Mouse (Mus musculus) intestine, embryonic 14.5 days (tissue): ENCODE measurements around the gene Rfc5. TPM values are rescaled to one million over a fixed set of nuclear protein-coding genes. Genes with fewer than 3 reads are reported as not detected.
A peak's percentile ranks its signal among the peaks of the same experiment; 100 is the strongest.
"Not testable (repeated sequence)": the region's sequence is repeated elsewhere in the genome, so short reads cannot be mapped to it uniquely, and the experiment has no call there.

Experiments
- ATAC-seq: fragments of 200-750 bp; cut with Nextera tagmentation; replicated peaks from 2 replicates; pipeline ENCODE4 v1.8.0; 2017; ENCODE audit warnings: low read depth, moderate number of reproducible peaks, moderate TSS enrichment, moderate library complexity; ENCODE audit not compliant: low FRiP score, low TSS enrichment
- DNase-seq: peaks from one replicate; pipeline ENCODE4 v3.0.0-alpha.2; 2018; ENCODE audit warnings: low spot score
- H3K27ac ChIP-seq: fragments of 300-500 bp; sonication (generic); 2 replicates; pipeline ENCODE4 v1.5.1; 2014; ENCODE audit warnings: low read depth, mild to moderate bottlenecking, control low read depth
- H3K27me3 ChIP-seq: fragments of 300-500 bp; sonication (generic); replicated peaks from 2 replicates; pipeline ENCODE4 v1.6.1; 2014; ENCODE audit warnings: low read length, control low read depth; ENCODE audit not compliant: control insufficient read depth, insufficient read depth
- H3K36me3 ChIP-seq: fragments of 300-500 bp; sonication (generic); 2 replicates; pipeline ENCODE4 v1.6.1; 2014; ENCODE audit warnings: low read length, control low read depth; ENCODE audit not compliant: control insufficient read depth, insufficient read depth
- H3K4me1 ChIP-seq: fragments of 300-500 bp; sonication (generic); replicated peaks from 2 replicates; pipeline ENCODE4 v1.6.1; 2014; ENCODE audit warnings: low read length, control low read depth, mixed read lengths; ENCODE audit not compliant: control insufficient read depth, insufficient read depth
- H3K4me2 ChIP-seq: fragments of 300-500 bp; sonication (generic); 2 replicates; pipeline ENCODE4 v1.6.1; 2014; ENCODE audit warnings: low read length
- H3K4me3 ChIP-seq: fragments of 300-500 bp; sonication (generic); 2 replicates; pipeline ENCODE4 v1.5.1; 2014; ENCODE audit warnings: low read depth, low read length, control low read depth, mixed read lengths
- H3K9ac ChIP-seq: fragments of 300-500 bp; sonication (generic); 2 replicates; pipeline ENCODE4 v1.6.1; 2014; ENCODE audit warnings: mild to moderate bottlenecking, low read length
- H3K9me3 ChIP-seq: fragments of 300-500 bp; sonication (generic); 2 replicates; pipeline ENCODE4 v1.6.1; 2016; ENCODE audit warnings: low read length, control low read depth; ENCODE audit not compliant: control insufficient read depth
- WGBS: fragments of 180-500 bp; shearing (Covaris S2); extraction: QIAGEN DNeasy Blood & Tissue Kit; methylation state at CpG from one replicate; pipeline ENCODE4 v1.1.7; 2014; 5-methylcytosine and 5-hydroxymethylcytosine counted together
- polyA plus RNA-seq: library from polyadenylated mRNA; unstranded; fragments of >200 nt; fragmentation: Nextera tagmentation; extraction: Ambion mirVana; gene quantifications from 2 replicates; pipeline ENCODE4 v1.2.1, GENCODE M21; 2014

The Rfc5 gene
- polyA plus RNA-seq, 1 experiment from 2014 or later = 106 TPM

DNA sequence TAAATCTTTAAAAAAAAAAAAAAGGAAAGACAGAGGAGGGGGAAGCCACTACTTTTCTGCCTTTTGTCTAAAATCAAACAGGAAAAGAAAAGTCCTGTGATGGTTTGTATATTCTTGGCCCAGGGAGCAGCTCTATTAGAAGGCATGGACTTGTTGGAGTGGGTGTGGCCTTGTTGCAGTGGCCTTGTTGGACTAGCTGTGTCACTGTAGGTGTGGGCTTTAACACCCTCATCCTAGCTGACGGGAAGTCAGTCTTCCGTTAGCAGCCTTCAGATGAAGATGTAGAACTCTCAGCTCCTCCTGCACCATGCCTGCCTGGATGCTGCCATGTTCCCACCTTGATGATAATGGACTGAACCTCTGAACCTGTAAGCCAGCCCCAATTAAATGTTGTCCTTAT is 15.8 kb upstream of the Rfc5 start:
- not testable (repeated sequence) for H3K9me3 ChIP-seq, H3K4me3 ChIP-seq, ATAC-seq, H3K9ac ChIP-seq, H3K36me3 ChIP-seq, H3K27ac ChIP-seq, H3K27me3 ChIP-seq, H3K4me2 ChIP-seq, DNase-seq, H3K4me1 ChIP-seq
- WGBS = 58% methylated on average over 2 of the region's 2 CpGs

DNA sequence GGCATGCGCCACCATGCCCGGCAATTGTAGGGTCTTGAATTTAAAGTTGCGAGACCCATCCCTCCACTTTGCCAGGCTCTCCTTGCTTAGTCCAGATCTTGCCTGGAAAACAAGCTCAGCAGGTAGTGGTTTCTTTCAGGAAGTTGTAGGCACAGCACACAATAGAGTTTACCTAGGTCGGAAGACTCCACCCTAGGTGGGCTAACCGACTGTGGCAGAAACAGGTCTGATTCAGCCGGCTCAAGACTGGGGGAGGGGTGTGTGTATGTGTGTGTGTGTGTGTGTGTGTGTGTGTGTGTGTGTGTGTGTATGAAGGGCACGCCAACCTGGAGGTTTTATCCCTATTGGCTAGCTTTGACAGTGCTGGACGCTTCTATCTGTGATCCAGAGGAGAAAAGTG is 14.8 kb upstream of the Rfc5 start:
- H3K9ac ChIP-seq = no peak overlapping the region
- WGBS = 83% methylated on average over 8 of the region's 8 CpGs
- no peak overlapping the region for H3K4me3 ChIP-seq
- no peak overlapping the region for H3K4me2 ChIP-seq
- DNase-seq (no peak), ATAC-seq (no peak)
- no peaks in the 10 kb centered on the region for H3K27me3 ChIP-seq
- H3K4me1 ChIP-seq = no peaks in the 10 kb centered on the region
- H3K9me3 ChIP-seq = no peaks in the 10 kb centered on the region
- H3K27ac ChIP-seq = no peak overlapping the region
- no peaks in the 10 kb centered on the region for H3K36me3 ChIP-seq

DNA sequence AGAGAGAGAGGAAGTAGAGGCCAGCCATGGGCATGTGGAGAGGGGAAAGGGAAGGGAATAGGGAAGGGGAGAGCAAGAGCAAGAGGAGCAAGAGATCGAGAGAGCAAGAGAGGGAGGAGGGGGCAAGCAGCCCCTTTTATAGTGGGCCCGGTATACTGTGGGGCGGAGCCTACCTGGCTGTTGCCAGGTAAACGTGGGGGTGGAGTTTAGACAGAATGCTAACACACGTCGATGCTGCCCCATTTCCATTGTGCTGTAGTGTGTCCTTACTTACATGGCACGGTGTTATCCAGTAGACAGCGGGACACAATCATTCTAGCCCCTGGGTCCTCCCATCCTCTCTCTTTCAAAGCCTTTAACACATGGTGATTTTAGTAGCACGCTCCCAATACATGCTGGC is 10.4 kb upstream of the Rfc5 start:
- Histone ChIP-seq H3K4me1 (no peaks in the 10 kb centered on the region; the same call in 1 of the 2 replicates), H3K4me3 (no peak overlapping the region), H3K36me3 (no peaks in the 10 kb centered on the region), H3K4me2 (no peak overlapping the region), H3K9me3 (no peaks in the 10 kb centered on the region), H3K9ac (no peak overlapping the region), H3K27ac (no peak overlapping the region), H3K27me3 (no peaks in the 10 kb centered on the region)
- ATAC-seq = no peak
- DNase-seq = no peak
- WGBS = 76% methylated on average over 9 of the region's 9 CpGs

DNA sequence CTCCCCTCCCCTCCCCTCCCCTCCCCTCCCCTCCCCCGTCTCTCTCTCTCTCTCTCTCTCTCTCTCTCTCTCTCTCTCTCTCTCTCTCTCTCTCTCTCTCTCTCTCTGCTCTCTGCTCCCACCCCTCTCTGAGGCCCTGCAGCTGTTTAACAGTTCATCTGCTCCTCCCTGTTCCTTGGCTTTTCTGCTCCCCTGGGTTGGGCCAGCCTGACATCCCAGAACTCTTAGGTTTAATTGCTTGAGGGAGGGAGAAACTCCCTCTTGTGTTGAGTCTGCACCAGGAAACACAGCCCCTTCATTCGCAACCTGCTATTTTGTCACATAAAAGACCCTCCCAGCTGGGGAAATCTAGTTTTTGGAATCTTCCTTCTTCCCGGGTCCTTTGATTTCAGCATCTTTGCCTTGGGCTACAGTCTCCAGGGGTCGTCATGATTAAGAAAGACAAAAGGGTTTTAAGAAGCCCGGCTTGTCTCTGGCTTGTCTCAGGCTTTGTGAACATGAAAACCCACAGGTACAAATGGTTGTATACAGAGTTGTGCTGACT is 9.2 kb upstream of the Rfc5 start:
- Histone ChIP-seq H3K9ac (no peak overlapping the region), H3K4me2 (no peak overlapping the region), H3K4me1 (no peaks in the 10 kb centered on the region; the same call in 1 of the 2 replicates), H3K27ac (no peak overlapping the region), H3K4me3 (no peak overlapping the region), H3K9me3 (0 out of 2 replicates have a peak, but pooled peaks cover 1% of the 10 kb centered on the region), H3K36me3 (no peaks in the 10 kb centered on the region), H3K27me3 (no peaks in the 10 kb centered on the region)
- ATAC-seq (no peak), DNase-seq (no peak)
- WGBS = 35% methylated on average over 4 of the region's 5 CpGs

DNA sequence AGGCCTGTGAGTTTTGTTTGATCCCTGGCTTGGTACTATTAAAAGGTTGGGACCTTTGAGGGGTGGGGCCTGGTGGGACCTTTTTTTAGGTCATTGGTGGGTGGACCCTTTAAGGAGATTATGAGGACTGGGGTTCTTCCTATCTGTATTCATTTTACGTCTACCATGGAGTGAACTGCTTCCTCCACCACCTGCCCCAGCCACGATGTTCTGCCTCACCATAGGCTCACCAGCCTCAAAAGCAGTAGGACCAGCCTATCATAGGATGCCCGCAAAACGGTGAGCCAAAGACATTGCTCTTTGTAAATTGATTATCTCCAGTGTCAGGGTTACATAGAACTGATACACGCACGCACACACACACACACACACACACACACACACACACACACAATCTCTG is 8.5 kb upstream of the Rfc5 start:
- no peaks in the 10 kb centered on the region for H3K27me3 ChIP-seq
- no peak overlapping the region for H3K4me2 ChIP-seq
- no peak for DNase-seq
- H3K9me3 ChIP-seq = 0 out of 2 replicates have a peak, but pooled peaks cover 4% of the 10 kb centered on the region
- no peak overlapping the region for H3K27ac ChIP-seq
- H3K9ac ChIP-seq = no peak overlapping the region
- H3K4me3 ChIP-seq = no peak overlapping the region
- H3K4me1 ChIP-seq = no peaks in the 10 kb centered on the region; the same call in 1 of the 2 replicates
- 81% methylated on average over 6 of the region's 6 CpGs for WGBS
- no peaks in the 10 kb centered on the region for H3K36me3 ChIP-seq
- no peak for ATAC-seq

DNA sequence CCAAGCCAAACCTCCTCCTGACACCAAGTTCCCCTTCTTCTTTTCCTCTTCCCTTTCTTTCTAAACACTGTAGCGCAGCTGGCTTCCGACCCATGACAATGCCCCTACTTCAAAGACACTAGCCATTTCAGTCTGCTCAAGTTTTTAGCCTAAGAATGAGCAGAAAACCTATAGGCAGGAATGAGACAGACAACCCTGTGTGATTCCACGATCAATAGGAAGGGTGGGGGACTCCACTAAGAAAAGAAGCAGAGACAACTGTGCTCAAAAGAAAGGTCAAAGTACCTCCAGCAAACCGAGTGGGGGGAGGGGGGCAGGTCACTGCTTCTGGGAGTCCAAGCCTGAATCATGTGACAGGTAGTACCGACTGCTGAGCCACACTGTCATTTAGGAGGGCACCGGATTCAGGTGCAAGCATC is 7.8 kb upstream of the Rfc5 start:
- no peak for ATAC-seq

DNA sequence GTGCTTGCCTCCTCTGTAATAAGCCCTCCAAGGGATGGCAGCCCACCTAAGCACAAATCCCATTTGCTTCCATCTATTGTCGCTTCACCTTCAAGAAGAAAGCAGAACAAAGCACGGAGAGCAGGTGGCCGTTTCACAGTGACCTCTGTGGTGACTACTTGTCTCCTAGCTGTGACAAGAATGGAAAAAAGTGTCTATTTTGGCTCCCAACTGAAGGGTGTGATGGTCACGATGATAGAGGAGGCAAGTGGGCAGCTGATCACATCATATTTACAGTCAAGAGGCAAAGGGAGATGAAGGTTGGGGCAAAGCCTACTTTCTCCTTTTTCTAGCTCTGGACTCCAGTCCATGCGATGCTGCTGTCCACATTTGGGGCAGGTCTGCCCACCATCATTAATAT is 7.0 kb upstream of the Rfc5 start:
- WGBS = 85% methylated on average over 5 of the region's 5 CpGs
- H3K27me3 ChIP-seq = no peaks in the 10 kb centered on the region
- DNase-seq = no peak

More for the DNA sequence above, 7.8 kb upstream of the Rfc5 start:
- Histone ChIP-seq H3K4me3 (no peak overlapping the region), H3K9ac (no peak overlapping the region), H3K27me3 (no peaks in the 10 kb centered on the region), H3K9me3 (0 out of 2 replicates have a peak, but pooled peaks cover 4% of the 10 kb centered on the region), H3K36me3 (no peaks in the 10 kb centered on the region), H3K4me2 (no peak overlapping the region), H3K27ac (no peak overlapping the region), H3K4me1 (no peaks in the 10 kb centered on the region; the same call in 1 of the 2 replicates)
- 72% methylated on average over 6 of the region's 6 CpGs for WGBS
- DNase-seq = no peak

DNA sequence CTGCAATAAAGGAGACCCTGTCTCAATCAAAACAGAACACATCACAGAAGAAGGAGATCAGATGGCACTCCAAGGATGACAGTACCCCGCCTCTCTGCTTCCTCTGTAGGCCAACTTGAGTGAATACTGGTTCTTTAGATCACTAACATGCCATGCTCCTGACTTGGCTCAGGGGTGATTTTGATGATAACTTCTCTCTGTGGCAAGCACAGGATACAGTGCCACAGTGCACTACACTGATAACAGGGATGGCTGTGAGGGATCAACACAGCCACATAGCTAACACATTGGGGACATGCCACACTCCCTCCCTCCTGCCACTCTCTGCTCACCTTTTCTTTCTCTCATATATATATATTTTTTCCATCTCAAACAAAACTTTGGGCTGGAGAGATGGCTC is 2.0 kb upstream of the Rfc5 start:
- Histone ChIP-seq H3K9ac (no peak overlapping the region), H3K4me2 (no peak overlapping the region), H3K36me3 (peaks cover 14% of the 10 kb centered on the region), H3K27ac (no peak overlapping the region), H3K4me1 (peaks cover 13% of the 10 kb centered on the region; the same call in 1 of the 2 replicates), H3K4me3 (no peak overlapping the region), H3K27me3 (no peaks in the 10 kb centered on the region), H3K9me3 (0 out of 2 replicates have a peak, but pooled peaks cover 4% of the 10 kb centered on the region)
- ATAC-seq = no peak
- DNase-seq = no peak
- WGBS = 97% methylated on average over 1 of the region's 1 CpGs

More for the DNA sequence above, 7.0 kb upstream of the Rfc5 start:
- Histone ChIP-seq H3K9ac (no peak overlapping the region), H3K9me3 (0 out of 2 replicates have a peak, but pooled peaks cover 4% of the 10 kb centered on the region), H3K4me2 (no peak overlapping the region), H3K27ac (no peak overlapping the region), H3K4me1 (no peaks in the 10 kb centered on the region; the same call in 1 of the 2 replicates), H3K4me3 (no peak overlapping the region), H3K36me3 (no peaks in the 10 kb centered on the region)
- ATAC-seq = no peak

DNA sequence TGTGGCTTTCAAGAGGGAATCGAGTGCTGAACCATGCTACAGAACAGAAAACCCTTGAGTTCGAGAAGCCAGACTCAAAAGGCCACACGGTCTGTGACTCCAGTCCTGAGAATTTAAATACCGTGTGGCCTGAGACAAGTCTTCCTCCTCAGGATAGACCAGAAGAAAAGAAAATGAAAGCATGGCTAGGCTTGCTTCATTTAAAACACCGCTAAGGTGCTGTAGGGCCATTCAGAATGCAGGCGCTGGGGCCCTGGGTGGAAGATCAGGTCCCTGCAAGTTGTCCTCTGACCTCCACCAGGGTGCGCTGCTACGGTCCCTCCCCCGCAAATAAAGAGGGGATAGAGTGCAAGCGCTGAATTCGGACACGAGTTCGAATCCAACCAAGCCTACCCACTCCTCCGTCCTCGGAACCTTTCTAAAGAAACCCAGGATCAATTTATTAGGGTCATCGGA is 523 bp downstream of the Rfc5 start:
- Histone ChIP-seq H3K27ac (peak overlapping the region; percentile 73), H3K4me1 (peaks cover 13% of the 10 kb centered on the region; the same call in 1 of the 2 replicates), H3K36me3 (peaks cover 39% of the 10 kb centered on the region), H3K27me3 (no peaks in the 10 kb centered on the region), H3K4me3 (peak overlapping the region; percentile 98), H3K4me2 (peak overlapping the region; percentile 61), H3K9me3 (0 out of 2 replicates have a peak, but pooled peaks cover 4% of the 10 kb centered on the region), H3K9ac (peak overlapping the region; percentile 95)
- peak; percentile 48 for ATAC-seq
- DNase-seq = peak; percentile 73
- 9% methylated on average over 16 of the region's 16 CpGs for WGBS
